Mouse (Mus musculus): Measurements from ENCODE around the gene Mpv17l. TPM values are rescaled to one million over a fixed set of nuclear protein-coding genes. Genes with fewer than 3 reads are reported as not detected.

Mpv17l gene
- polyA plus RNA-seq, 1 experiment from 2014 or later: 5.2 TPM

GRCm38 (mm10) chr16:13944178-13944577 lies 41.2 kb downstream of the Mpv17l start:
- WGBS: 41% methylated on average over 4 of the region's 4 CpGs
- TF ChIP-seq CTCF (IDR thresholded peaks at IDR 0.05; ENCODE audit: low read depth): no peak
- Histone ChIP-seq H3K4me2 (replicated peaks; ENCODE audit: low read depth) (no peak overlapping the region), H3K27me3 (replicated peaks; ENCODE audit: control insufficient read depth, insufficient read depth, low read length) (no peaks in the 10 kb centered on the region), H3K9ac (ENCODE audit: low read depth, low read length) (no peak overlapping the region), H3K36me3 (ENCODE audit: control insufficient read depth, insufficient read depth) (no peaks in the 10 kb centered on the region), H3K4me1 (replicated peaks; ENCODE audit: control insufficient read depth, insufficient read depth, low read length) (no peaks in the 10 kb centered on the region), H3K27ac (ENCODE audit: low read depth, low read length) (no peak overlapping the region), H3K9me3 (ENCODE audit: control insufficient read depth) (no peaks in the 10 kb centered on the region), H3K4me3 (ENCODE audit: low read depth, low read length) (no peak overlapping the region)
- no peak for ATAC-seq

GRCm38 (mm10) chr16:13944752-13945151 lies 41.8 kb downstream of the Mpv17l start:
- no peak for ATAC-seq
- 75% methylated on average over 5 of the region's 5 CpGs for WGBS
- H3K27me3 ChIP-seq (replicated peaks; ENCODE audit: control insufficient read depth, insufficient read depth, low read length): no peaks in the 10 kb centered on the region
- no peak overlapping the region for H3K4me2 ChIP-seq (replicated peaks; ENCODE audit: low read depth)
- TF ChIP-seq CTCF (IDR thresholded peaks at IDR 0.05; ENCODE audit: low read depth): no peak
- H3K27ac ChIP-seq (ENCODE audit: low read depth, low read length): no peak overlapping the region
- no peaks in the 10 kb centered on the region for H3K9me3 ChIP-seq (ENCODE audit: control insufficient read depth)
- H3K4me1 ChIP-seq (replicated peaks; ENCODE audit: control insufficient read depth, insufficient read depth, low read length): no peaks in the 10 kb centered on the region
- no peaks in the 10 kb centered on the region for H3K36me3 ChIP-seq (ENCODE audit: control insufficient read depth, insufficient read depth)
- H3K4me3 ChIP-seq (ENCODE audit: low read depth, low read length): no peak overlapping the region
- H3K9ac ChIP-seq (ENCODE audit: low read depth, low read length): no peak overlapping the region

- no peak for TF ChIP-seq CTCF (IDR thresholded peaks at IDR 0.05; ENCODE audit: low read depth)
- no peak for ATAC-seq
- Histone ChIP-seq H3K36me3 (ENCODE audit: control insufficient read depth, insufficient read depth) (no peaks in the 10 kb centered on the region), H3K27ac (ENCODE audit: low read depth, low read length) (no peak overlapping the region), H3K4me3 (ENCODE audit: low read depth, low read length) (no peak overlapping the region), H3K4me1 (replicated peaks; ENCODE audit: control insufficient read depth, insufficient read depth, low read length) (no peaks in the 10 kb centered on the region), H3K9me3 (ENCODE audit: control insufficient read depth) (no peaks in the 10 kb centered on the region), H3K4me2 (replicated peaks; ENCODE audit: low read depth) (no peak overlapping the region), H3K27me3 (replicated peaks; ENCODE audit: control insufficient read depth, insufficient read depth, low read length) (no peaks in the 10 kb centered on the region), H3K9ac (ENCODE audit: low read depth, low read length) (no peak overlapping the region)
- WGBS: 67% methylated on average over 4 of the region's 4 CpGs
Observed at GRCm38 (mm10) chr16:13945153-13945552, 42.2 kb downstream of the Mpv17l start.

GRCm38 (mm10) chr16:13946306-13946705 lies 43.3 kb downstream of the Mpv17l start:
- WGBS: 97% methylated on average over 1 of the region's 1 CpGs
- H3K9ac ChIP-seq (ENCODE audit: low read depth, low read length): no peak overlapping the region
- H3K4me1 ChIP-seq (replicated peaks; ENCODE audit: control insufficient read depth, insufficient read depth, low read length): no peaks in the 10 kb centered on the region
- no peak overlapping the region for H3K27ac ChIP-seq (ENCODE audit: low read depth, low read length)
- no peak overlapping the region for H3K4me2 ChIP-seq (replicated peaks; ENCODE audit: low read depth)
- H3K27me3 ChIP-seq (replicated peaks; ENCODE audit: control insufficient read depth, insufficient read depth, low read length): no peaks in the 10 kb centered on the region
- H3K4me3 ChIP-seq (ENCODE audit: low read depth, low read length): no peak overlapping the region
- H3K9me3 ChIP-seq (ENCODE audit: control insufficient read depth): no peaks in the 10 kb centered on the region
- no peaks in the 10 kb centered on the region for H3K36me3 ChIP-seq (ENCODE audit: control insufficient read depth, insufficient read depth)
- no peak for TF ChIP-seq CTCF (IDR thresholded peaks at IDR 0.05; ENCODE audit: low read depth)
- no peak for ATAC-seq

- H3K27me3 ChIP-seq (replicated peaks; ENCODE audit: control insufficient read depth, insufficient read depth, low read length): no peaks in the 10 kb centered on the region
- H3K4me3 ChIP-seq (ENCODE audit: low read depth, low read length): no peak overlapping the region
- H3K36me3 ChIP-seq (ENCODE audit: control insufficient read depth, insufficient read depth): no peaks in the 10 kb centered on the region
- TF ChIP-seq CTCF (IDR thresholded peaks at IDR 0.05; ENCODE audit: low read depth): no peak
- no peaks in the 10 kb centered on the region for H3K9me3 ChIP-seq (ENCODE audit: control insufficient read depth)
- no peak overlapping the region for H3K4me2 ChIP-seq (replicated peaks; ENCODE audit: low read depth)
- H3K27ac ChIP-seq (ENCODE audit: low read depth, low read length): no peak overlapping the region
- no peak overlapping the region for H3K9ac ChIP-seq (ENCODE audit: low read depth, low read length)
- ATAC-seq: no peak
- no peaks in the 10 kb centered on the region for H3K4me1 ChIP-seq (replicated peaks; ENCODE audit: control insufficient read depth, insufficient read depth, low read length)
- 73% methylated on average over 3 of the region's 3 CpGs for WGBS
Observed at GRCm38 (mm10) chr16:13951245-13951644, 48.3 kb downstream of the Mpv17l start.

- H3K4me1 ChIP-seq (replicated peaks; ENCODE audit: control insufficient read depth, insufficient read depth, low read length): no peaks in the 10 kb centered on the region
- no peak overlapping the region for H3K4me2 ChIP-seq (replicated peaks; ENCODE audit: low read depth)
- no peaks in the 10 kb centered on the region for H3K36me3 ChIP-seq (ENCODE audit: control insufficient read depth, insufficient read depth)
- no peaks in the 10 kb centered on the region for H3K9me3 ChIP-seq (ENCODE audit: control insufficient read depth)
- no peak overlapping the region for H3K27ac ChIP-seq (ENCODE audit: low read depth, low read length)
- WGBS: 21% methylated on average over 1 of the region's 1 CpGs
- no peak for TF ChIP-seq CTCF (IDR thresholded peaks at IDR 0.05; ENCODE audit: low read depth)
- no peaks in the 10 kb centered on the region for H3K27me3 ChIP-seq (replicated peaks; ENCODE audit: control insufficient read depth, insufficient read depth, low read length)
- H3K9ac ChIP-seq (ENCODE audit: low read depth, low read length): no peak overlapping the region
- no peak overlapping the region for H3K4me3 ChIP-seq (ENCODE audit: low read depth, low read length)
- no peak for ATAC-seq
Observed at GRCm38 (mm10) chr16:13962053-13962452, 59.1 kb downstream of the Mpv17l start.

- Histone ChIP-seq H3K4me2 (replicated peaks; ENCODE audit: low read depth) (no peak overlapping the region), H3K27me3 (replicated peaks; ENCODE audit: control insufficient read depth, insufficient read depth, low read length) (no peaks in the 10 kb centered on the region), H3K27ac (ENCODE audit: low read depth, low read length) (no peak overlapping the region), H3K4me1 (replicated peaks; ENCODE audit: control insufficient read depth, insufficient read depth, low read length) (no peaks in the 10 kb centered on the region), H3K9me3 (ENCODE audit: control insufficient read depth) (no peaks in the 10 kb centered on the region), H3K36me3 (ENCODE audit: control insufficient read depth, insufficient read depth) (no peaks in the 10 kb centered on the region), H3K9ac (ENCODE audit: low read depth, low read length) (no peak overlapping the region), H3K4me3 (ENCODE audit: low read depth, low read length) (no peak overlapping the region)
- no peak for ATAC-seq
- WGBS: 62% methylated on average over 1 of the region's 1 CpGs
- no peak for TF ChIP-seq CTCF (IDR thresholded peaks at IDR 0.05; ENCODE audit: low read depth)
Observed at GRCm38 (mm10) chr16:13969096-13969495, 66.1 kb downstream of the Mpv17l start.
